Comparison of ENCODE assay signal across 9 mouse cellular contexts in the genomic region with DNA sequence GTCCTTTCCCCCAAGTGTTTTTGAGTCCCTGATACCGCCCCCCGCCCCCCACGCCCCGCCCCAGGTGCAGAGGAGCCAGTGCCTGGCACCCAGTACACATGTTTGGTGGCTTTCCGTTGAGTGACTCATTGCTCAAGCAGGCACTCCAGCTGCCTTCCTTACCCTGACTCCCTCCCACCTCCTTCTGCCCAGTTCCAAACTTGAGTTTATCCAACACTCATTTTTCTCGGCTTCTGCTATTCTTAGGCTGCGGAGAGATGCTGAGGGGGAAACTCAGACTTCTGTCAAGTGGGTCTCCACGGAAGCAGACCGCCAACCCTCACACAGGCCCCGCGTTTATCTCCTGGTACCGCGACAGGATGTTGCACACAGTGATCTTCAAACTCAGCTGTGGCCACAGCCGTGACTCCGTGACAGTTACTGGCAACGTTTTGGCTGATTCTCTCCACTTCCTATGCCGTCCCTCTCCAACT. TPM values are rescaled to one million over a fixed set of nuclear protein-coding genes. Genes with fewer than 3 reads are reported as not detected.
A peak's percentile ranks its signal among the peaks of the same experiment; 100 is the strongest.
DNase-seq lines count a peak whose midpoint lies in the region; ATAC-seq and TF ChIP-seq lines count a peak whose summit lies in the region.
"Had no signal": no experiment of that assay in that cellular context is flagged by ENCODE, and none has a peak within 500 bp of the region (broad histone marks: within the 10 kb centered on the region; RNA-seq: fewer than 3 reads in every experiment).

No protein-coding gene starts in this region.

- peak; percentile 95 for DNase-seq in brain, adult 2 months (ENCODE audit: low read depth, low spot score)
- DNase-seq in heart, adult 8-10 months (ENCODE audit: low spot score) = peak; percentile 35
- peak; percentile 68 for DNase-seq in layer of hippocampus, adult 9-10 months (ENCODE audit: low spot score)

- 0 out of 2 replicates have a peak overlapping the region, but pooled peaks have one; percentile 2 for H3K4me2 ChIP-seq in midbrain, embryonic 15.5 days
- H3K4me2 ChIP-seq in midbrain, embryonic 13.5 days (replicated peaks) = no peak overlapping the region
- H3K4me2 ChIP-seq in lung, embryonic 15.5 days = peak overlapping the region; percentile 63

- no peak for ATAC-seq in midbrain, embryonic 15.5 days (replicated peaks)
- ATAC-seq in midbrain, embryonic 13.5 days = no peak
- ATAC-seq in lung, embryonic 15.5 days (ENCODE audit: borderline replicate concordance, extremely low read depth, low FRiP score, low TSS enrichment) = peak; percentile 95
- no peak for ATAC-seq in erythroid progenitor cell, adult 5-6 weeks (replicated peaks; ENCODE audit: low FRiP score, poor library complexity, severe bottlenecking)

- TF ChIP-seq CTCF in small intestine, adult 2 months (IDR thresholded peaks at IDR 0.05; ENCODE audit: extremely low read depth, insufficient read length, insufficient replicate concordance, low read depth, low read length) = no peak

- no peak for TF ChIP-seq POLR2A in small intestine, adult 2 months (IDR thresholded peaks at IDR 0.05; ENCODE audit: low read depth, low read length)

- H3K27me3 ChIP-seq in midbrain, embryonic 15.5 days (replicated peaks) = no peaks in the 10 kb centered on the region
- H3K27me3 ChIP-seq in midbrain, embryonic 13.5 days = no peaks in the 10 kb centered on the region
- no peaks in the 10 kb centered on the region for H3K27me3 ChIP-seq in lung, embryonic 15.5 days
- H3K27me3 ChIP-seq in small intestine, adult 2 months (ENCODE audit: control insufficient read depth, insufficient read depth, low read length) = no peaks in the 10 kb centered on the region

- H3K36me3 ChIP-seq in midbrain, embryonic 15.5 days (replicated peaks) = no peaks in the 10 kb centered on the region
- H3K36me3 ChIP-seq in midbrain, embryonic 13.5 days = no peaks in the 10 kb centered on the region
- no peaks in the 10 kb centered on the region for H3K36me3 ChIP-seq in lung, embryonic 15.5 days
- no peaks in the 10 kb centered on the region for H3K36me3 ChIP-seq in small intestine, adult 2 months (ENCODE audit: control insufficient read depth, insufficient read depth, low read length)

- H3K9ac ChIP-seq in midbrain, embryonic 15.5 days = no peak overlapping the region
- H3K9ac ChIP-seq in midbrain, embryonic 13.5 days (replicated peaks) = no peak overlapping the region
- 0 out of 2 replicates have a peak overlapping the region, but pooled peaks have one; percentile 14 for H3K9ac ChIP-seq in lung, embryonic 15.5 days

- H3K4me3 ChIP-seq in midbrain, embryonic 15.5 days = no peak overlapping the region
- H3K4me3 ChIP-seq in midbrain, embryonic 13.5 days (replicated peaks) = no peak overlapping the region
- H3K4me3 ChIP-seq in lung, embryonic 15.5 days = peak overlapping the region; percentile 36
- peak overlapping the region; percentile 27 for H3K4me3 ChIP-seq in small intestine, adult 2 months (ENCODE audit: low read depth, low read length)

- H3K27ac ChIP-seq in midbrain, embryonic 15.5 days = no peak overlapping the region
- H3K27ac ChIP-seq in midbrain, embryonic 13.5 days = no peak overlapping the region
- peak overlapping the region; percentile 91 for H3K27ac ChIP-seq in lung, embryonic 15.5 days
- 0 out of 2 replicates have a peak overlapping the region, but pooled peaks have one; percentile 41 for H3K27ac ChIP-seq in small intestine, adult 2 months (ENCODE audit: insufficient read depth, low read depth, low read length)

- 56% methylated on average over 14 of the region's 17 CpGs for WGBS in midbrain, embryonic 15.5 days
- 44% methylated on average over 17 of the region's 17 CpGs for WGBS in midbrain, embryonic 13.5 days
- WGBS in lung, embryonic 15.5 days = 6% methylated on average over 17 of the region's 17 CpGs
- WGBS in small intestine, adult 2 months = 37% methylated on average over 17 of the region's 17 CpGs

- H3K4me1 ChIP-seq in midbrain, embryonic 15.5 days = no peaks in the 10 kb centered on the region
- no peaks in the 10 kb centered on the region for H3K4me1 ChIP-seq in midbrain, embryonic 13.5 days (replicated peaks)
- H3K4me1 ChIP-seq in lung, embryonic 15.5 days = peaks cover 14% of the 10 kb centered on the region
- H3K4me1 ChIP-seq in small intestine, adult 2 months (ENCODE audit: control insufficient read depth, insufficient read depth, insufficient read length, low read length) = no peaks in the 10 kb centered on the region

- no peaks in the 10 kb centered on the region for H3K9me3 ChIP-seq in midbrain, embryonic 15.5 days
- no peaks in the 10 kb centered on the region for H3K9me3 ChIP-seq in midbrain, embryonic 13.5 days
- no peaks in the 10 kb centered on the region for H3K9me3 ChIP-seq in lung, embryonic 15.5 days

RNA-seq across cellular contexts. Expression of a gene that starts 13.6 kb away (rescaled TPM):
- not detected in 2 replicates for polyA plus RNA-seq in midbrain, embryonic 15.5 days (2015; fragmentation: Nextera tagmentation; extraction: Ambion mirVana)
- polyA plus RNA-seq in midbrain, embryonic 13.5 days (2015; fragmentation: Nextera tagmentation; extraction: Ambion mirVana) = not detected in 2 replicates
- under 1 TPM in 3 of 4 experiments, not detected in 1; 0.22 to 0.78 (median 0.22) TPM for total RNA-seq in heart, adult 8-10 months (2022)
- 0.16 TPM in 1 of 2 replicates, not detected in the other for polyA plus RNA-seq in lung, embryonic 15.5 days (2015; fragmentation: Nextera tagmentation; extraction: Ambion mirVana)
- 0.24 and 0.60 TPM in 2 replicates for polyA plus RNA-seq in small intestine, adult 2 months (2012; rRNA removed)
- 4.6 and 19.8 TPM in 2 replicates for total RNA-seq in erythroid progenitor cell, adult 5-6 weeks (2015; ENCODE audit: low replicate concordance)
- total RNA-seq in erythroid progenitor cell, adult 5-6 weeks (2017; ENCODE audit: low replicate concordance) = 3.1 and 10.4 TPM in 2 replicates
- polyA plus RNA-seq: embryonic facial prominence, embryonic 11.5 days had no signal

Comparison
In these comparisons a context has a peak if more than half of its experiments do, and no peak if none do; other contexts are left out.
1. H3K27ac ChIP-seq: peak in lung, embryonic 15.5 days (single experiment) and small intestine, adult 2 months (single experiment); none in midbrain, embryonic 15.5 days (single experiment) and midbrain, embryonic 13.5 days (single experiment).
2. H3K4me3 ChIP-seq: peak in lung, embryonic 15.5 days (single experiment) and small intestine, adult 2 months (single experiment); none in midbrain, embryonic 15.5 days (single experiment) and midbrain, embryonic 13.5 days (single experiment).
3. DNase-seq: peak in every context shown above with its lines; median percentile 95 in brain, adult 2 months; 68 in layer of hippocampus, adult 9-10 months; 35 in heart, adult 8-10 months.